Mouse (Mus musculus) inflammation-experienced regulatory T-cells, adult 6 months (primary cell): Measurements from ENCODE around the gene Olfr124. TPM values are rescaled to one million over a fixed set of nuclear protein-coding genes. Genes with fewer than 3 reads are reported as not detected.

Source experiments
- ATAC-seq: one replicate; pipeline ENCODE4 v1.8.0; 2017
- polyA plus RNA-seq, 3 experiments: library from polyadenylated mRNA; unstranded; fragments of 100-300 nt; shearing (Covaris generic); gene quantifications; one replicate each; pipeline ENCODE4 v1.2.1; 2017

Olfr124 gene
- polyA plus RNA-seq: not detected

- no peak for ATAC-seq
Measured at GRCm38 (mm10) chr17:37799588-37799987, at the start of gene Olfr124. Olfr124 (plus strand) TSS chr17:37799888.

GRCm38 (mm10) chr17:37768307-37768706, 31.4 kb upstream of the Olfr124 start, which contains the start of gene Olfr122:
Olfr122 (plus strand) TSS chr17:37768607.
- no peak for ATAC-seq

- no peak for ATAC-seq
Measured at GRCm38 (mm10) chr17:37793229-37793628, 6.5 kb upstream of the Olfr124 start, which contains the start of gene Olfr123. Olfr123 (plus strand) TSS chr17:37793529.

- no peak for ATAC-seq
Measured at GRCm38 (mm10) chr17:37832649-37833048, 33.0 kb downstream of the Olfr124 start, which contains the start of gene Olfr125. Olfr125 (plus strand) TSS chr17:37832949.

- no peak for ATAC-seq
Measured at GRCm38 (mm10) chr17:37847183-37847582, 47.5 kb downstream of the Olfr124 start, which contains the start of gene Olfr126. Olfr126 (plus strand) TSS chr17:37847483.

Other genes with a start within 250 kb of the Olfr124 start
- gene Olfr112, start 230.4 kb upstream of the Olfr124 start, polyA plus RNA-seq: not detected
- gene Olfr113, start 222.2 kb upstream of the Olfr124 start, polyA plus RNA-seq: not detected
- gene Olfr114, start 207.1 kb upstream of the Olfr124 start, polyA plus RNA-seq: not detected
- not detected for gene Olfr115, start 172.8 kb upstream of the Olfr124 start, polyA plus RNA-seq
- gene Olfr116, start 172.7 kb upstream of the Olfr124 start, polyA plus RNA-seq: not detected
- gene Olfr117, start 136.1 kb upstream of the Olfr124 start, polyA plus RNA-seq: not detected
- under 1 TPM in 1 of 3 experiments, not detected in 2; 0.60 TPM for gene Olfr118, start 132.9 kb upstream of the Olfr124 start, polyA plus RNA-seq
- gene Olfr119, start 103.3 kb upstream of the Olfr124 start, polyA plus RNA-seq: not detected
- not detected for gene Olfr120, start 78.1 kb upstream of the Olfr124 start, polyA plus RNA-seq
- not detected for gene Olfr121, start 51.0 kb upstream of the Olfr124 start, polyA plus RNA-seq
- gene Olfr122, start 31.3 kb upstream of the Olfr124 start, polyA plus RNA-seq: not detected
- gene Olfr123, start 6.4 kb upstream of the Olfr124 start, polyA plus RNA-seq: not detected
- not detected for gene Olfr125, start 33.1 kb downstream of the Olfr124 start, polyA plus RNA-seq
- not detected for gene Olfr126, start 47.6 kb downstream of the Olfr124 start, polyA plus RNA-seq
- not detected for gene Olfr127, start 100.5 kb downstream of the Olfr124 start, polyA plus RNA-seq
- gene Olfr128, start 120.7 kb downstream of the Olfr124 start, polyA plus RNA-seq: not detected
- gene Olfr761, start 153.2 kb downstream of the Olfr124 start, polyA plus RNA-seq: not detected